Mouse (Mus musculus) kidney, embryonic 16.5 days (tissue): Measurements from ENCODE around the gene Slco4c1. TPM values are rescaled to one million over a fixed set of nuclear protein-coding genes. Genes with fewer than 3 reads are reported as not detected.

ENCODE experiments used
- ATAC-seq: fragments of 200-750 bp; cut with Nextera tagmentation; 2 replicates; pipeline ENCODE4 v1.8.0; 2017; ENCODE audit warnings: moderate TSS enrichment; ENCODE audit not compliant: low FRiP score, low TSS enrichment
- H3K27ac ChIP-seq: fragments of 300-500 bp; sonication (generic); 2 replicates; pipeline ENCODE4 v1.5.1; 2014; ENCODE audit warnings: low read length
- H3K27me3 ChIP-seq: fragments of 300-500 bp; sonication (generic); 2 replicates; pipeline ENCODE4 v1.6.1; 2014; ENCODE audit warnings: low read length, control low read depth, mixed read lengths; ENCODE audit not compliant: insufficient read depth
- H3K36me3 ChIP-seq: fragments of 300-500 bp; sonication (generic); 2 replicates; pipeline ENCODE4 v1.6.1; 2014; ENCODE audit warnings: low read length, control low read depth, mixed read lengths; ENCODE audit not compliant: insufficient read depth
- H3K4me1 ChIP-seq: fragments of 300-500 bp; sonication (generic); 2 replicates; pipeline ENCODE4 v1.6.1; 2014; ENCODE audit warnings: low read length, control low read depth, mixed read lengths; ENCODE audit not compliant: insufficient read depth
- H3K4me2 ChIP-seq: fragments of 300-500 bp; sonication (generic); replicated peaks from 2 replicates; pipeline ENCODE4 v1.6.1; 2014; ENCODE audit warnings: low read depth, low read length
- H3K4me3 ChIP-seq: fragments of 300-500 bp; sonication (generic); 2 replicates; pipeline ENCODE4 v1.5.1; 2014; ENCODE audit warnings: mild to moderate bottlenecking, low read length
- H3K9ac ChIP-seq: fragments of 300-500 bp; sonication (generic); replicated peaks from 2 replicates; pipeline ENCODE4 v1.6.1; 2014; ENCODE audit warnings: low read length
- H3K9me3 ChIP-seq: fragments of 300-500 bp; sonication (generic); 2 replicates; pipeline ENCODE4 v1.6.1; 2016; ENCODE audit warnings: low read length, control low read depth
- WGBS: fragments of 180-500 bp; shearing (Covaris S2); extraction: QIAGEN DNeasy Blood & Tissue Kit; methylation state at CpG from one replicate; pipeline ENCODE4 v1.1.7; 2014; 5-methylcytosine and 5-hydroxymethylcytosine counted together
- polyA plus RNA-seq: library from polyadenylated mRNA; unstranded; fragments of >200 nt; fragmentation: Nextera tagmentation; extraction: Ambion mirVana; gene quantifications from 2 replicates; pipeline ENCODE4 v1.2.1, GENCODE M21; 2015

Gene Slco4c1
- polyA plus RNA-seq: 7.5 and 7.7 TPM in 2 replicates

DNA sequence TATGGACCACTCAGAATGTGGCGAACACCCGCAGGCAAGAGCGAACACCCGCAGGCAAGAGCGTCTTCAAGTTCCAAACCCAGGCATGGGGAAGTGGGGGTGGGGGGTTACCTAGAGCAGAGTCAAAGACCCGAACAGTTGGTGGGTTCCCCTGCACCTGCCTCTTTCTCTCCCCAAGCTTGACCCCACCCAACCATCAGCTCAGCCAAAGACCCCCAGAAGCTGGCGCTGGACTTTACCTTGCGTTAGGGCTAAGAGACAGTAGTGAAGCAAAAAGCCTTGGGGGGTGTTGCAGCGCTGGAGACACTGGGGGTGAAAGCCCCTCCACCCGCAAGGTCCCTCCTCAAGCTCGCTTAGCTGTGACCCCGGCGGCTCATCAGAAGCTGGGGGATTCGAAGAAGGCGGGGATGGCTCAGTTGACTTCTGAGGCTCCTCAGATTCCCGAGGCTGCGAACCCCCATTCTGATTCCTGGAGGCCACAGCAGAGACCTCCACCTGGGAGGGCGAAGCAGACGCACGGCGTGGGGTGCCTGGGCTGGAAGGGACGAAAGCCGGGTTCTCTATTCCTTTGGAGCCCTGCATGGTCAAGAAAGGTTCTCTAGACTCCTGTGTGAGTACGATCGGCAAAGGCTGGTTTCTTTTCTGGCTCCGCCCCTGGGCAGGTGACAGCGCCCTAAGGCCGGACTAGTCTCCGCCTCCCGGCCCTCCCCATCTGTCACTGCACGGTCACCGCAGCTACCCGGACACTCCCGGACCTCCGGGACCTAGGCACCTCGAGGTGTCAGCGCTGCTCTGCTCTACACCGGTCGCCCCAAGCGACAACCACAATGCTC lies at the start of gene Slco4c1:
Slco4c1 (minus strand) TSS at position 644 of the 833 bp plus-strand sequence.
- H3K4me2 ChIP-seq: peak within 1 kb of the TSS; percentile 88

DNA sequence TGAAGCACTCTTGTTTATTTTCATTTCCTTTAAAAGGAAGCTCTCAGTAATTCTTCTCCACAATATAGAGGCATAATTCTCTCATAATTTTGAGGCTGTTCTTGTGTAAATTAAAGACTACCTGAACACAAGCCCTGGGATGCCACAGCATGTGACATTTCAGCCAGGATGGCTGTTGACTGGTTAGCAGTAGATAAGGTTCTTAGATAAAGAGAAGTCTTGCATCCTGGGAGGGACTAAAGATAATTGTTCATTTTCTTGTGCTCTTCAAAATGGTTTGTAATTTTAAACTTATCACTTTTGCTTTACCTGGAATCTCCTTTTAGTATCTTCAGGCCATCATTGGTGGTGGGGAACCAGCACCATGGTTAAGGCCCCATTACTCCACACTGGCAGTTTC lies 45.4 kb upstream of the Slco4c1 start:
- Histone ChIP-seq H3K27ac (no peak overlapping the region), H3K4me1 (no peaks in the 10 kb centered on the region), H3K27me3 (no peaks in the 10 kb centered on the region), H3K4me3 (no peak overlapping the region), H3K36me3 (no peaks in the 10 kb centered on the region), H3K9me3 (no peaks in the 10 kb centered on the region), H3K9ac (no peak overlapping the region), H3K4me2 (no peak overlapping the region)
- ATAC-seq: no peak

More for the DNA sequence above, at the start of gene Slco4c1:
- peak within 1 kb of the TSS; percentile 57 for H3K9ac ChIP-seq
- H3K27ac ChIP-seq: no peak within 1 kb of the TSS
- H3K36me3 ChIP-seq: no peaks in the 10 kb centered on the region
- peak; percentile 95 for ATAC-seq
- no peaks in the 10 kb centered on the region for H3K27me3 ChIP-seq
- H3K4me3 ChIP-seq: peak within 1 kb of the TSS; percentile 59
- H3K4me1 ChIP-seq: peaks cover 6% of the 10 kb centered on the region; the same call in 1 of the 2 replicates
- no peaks in the 10 kb centered on the region for H3K9me3 ChIP-seq
- WGBS: under 1% methylated on average over 40 of the region's 40 CpGs

DNA sequence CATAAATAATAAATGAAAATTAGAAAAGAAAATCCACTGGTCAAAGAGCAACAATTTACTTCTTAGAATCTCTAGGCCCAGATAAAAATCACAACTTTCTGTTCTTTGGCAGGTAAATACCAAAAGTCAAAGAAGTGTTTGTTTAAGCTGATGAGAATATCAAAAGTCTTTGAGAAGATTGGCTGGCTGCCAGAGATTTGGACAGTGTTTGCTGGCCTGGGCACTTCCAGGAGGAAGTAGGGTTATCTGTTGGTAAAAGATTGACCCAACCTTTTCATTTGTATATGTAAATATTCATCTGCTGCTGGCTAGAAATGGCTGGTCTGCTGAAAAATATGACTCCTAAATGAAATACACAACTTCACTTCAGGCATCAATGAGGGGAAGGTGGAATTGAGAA lies 11.8 kb upstream of the Slco4c1 start:
- Histone ChIP-seq H3K4me1 (no peaks in the 10 kb centered on the region), H3K27me3 (no peaks in the 10 kb centered on the region), H3K36me3 (no peaks in the 10 kb centered on the region), H3K4me2 (no peak overlapping the region), H3K4me3 (no peak overlapping the region), H3K9ac (no peak overlapping the region), H3K27ac (no peak overlapping the region), H3K9me3 (peaks cover 2% of the 10 kb centered on the region; the same call in 1 of the 2 replicates)
- ATAC-seq: no peak

DNA sequence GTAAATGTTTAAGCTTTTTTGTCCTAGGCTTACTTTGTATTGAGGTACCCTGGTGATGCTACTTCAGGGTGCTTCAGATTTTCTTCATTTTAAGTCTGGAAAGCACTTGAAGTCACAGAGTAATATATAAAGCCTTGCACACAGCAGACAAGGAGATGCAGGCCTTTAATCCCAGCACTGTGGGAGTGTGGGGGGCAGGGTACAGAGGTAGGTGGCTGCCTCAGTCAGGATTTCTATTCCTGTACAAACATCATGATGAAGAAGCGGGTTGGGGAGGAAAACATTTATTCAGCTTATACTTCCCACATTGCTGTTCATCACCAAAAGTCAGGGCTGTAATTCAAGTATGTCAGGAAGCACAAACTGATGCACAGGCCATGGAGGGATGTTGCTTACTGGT lies 6.6 kb upstream of the Slco4c1 start:
- ATAC-seq: no peak
- WGBS: 86% methylated on average over 1 of the region's 1 CpGs
- no peaks in the 10 kb centered on the region for H3K36me3 ChIP-seq

DNA sequence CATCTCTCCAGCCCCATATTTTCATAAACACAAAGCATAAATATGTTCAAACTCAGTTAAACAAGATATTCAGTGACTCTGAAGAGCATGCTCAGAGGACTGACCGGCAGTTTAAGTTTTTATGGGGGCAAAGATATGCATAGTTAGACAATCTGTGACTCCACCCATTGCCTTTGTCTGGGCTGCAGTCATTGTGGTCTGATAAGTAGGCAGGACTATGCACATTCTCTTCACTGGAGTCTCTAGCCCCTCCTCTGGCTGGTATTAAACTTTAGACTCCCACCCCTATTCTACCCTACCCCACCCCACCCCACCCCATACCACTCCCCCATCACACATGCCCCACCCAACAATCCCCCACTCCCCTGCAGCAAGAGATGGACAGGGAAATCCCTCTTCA lies 4.1 kb upstream of the Slco4c1 start:
- Histone ChIP-seq H3K27ac (no peak overlapping the region), H3K4me3 (no peak overlapping the region), H3K9ac (no peak overlapping the region), H3K36me3 (no peaks in the 10 kb centered on the region), H3K4me2 (no peak overlapping the region), H3K4me1 (peaks cover 6% of the 10 kb centered on the region; the same call in 1 of the 2 replicates), H3K27me3 (no peaks in the 10 kb centered on the region), H3K9me3 (peaks cover 2% of the 10 kb centered on the region; the same call in 1 of the 2 replicates)
- no peak for ATAC-seq
- WGBS: 69% methylated on average over 1 of the region's 1 CpGs

More for the DNA sequence above, 6.6 kb upstream of the Slco4c1 start:
- Histone ChIP-seq H3K4me2 (no peak overlapping the region), H3K9ac (no peak overlapping the region), H3K4me1 (no peaks in the 10 kb centered on the region), H3K4me3 (no peak overlapping the region), H3K27me3 (no peaks in the 10 kb centered on the region), H3K9me3 (peaks cover 2% of the 10 kb centered on the region; the same call in 1 of the 2 replicates), H3K27ac (no peak overlapping the region)

DNA sequence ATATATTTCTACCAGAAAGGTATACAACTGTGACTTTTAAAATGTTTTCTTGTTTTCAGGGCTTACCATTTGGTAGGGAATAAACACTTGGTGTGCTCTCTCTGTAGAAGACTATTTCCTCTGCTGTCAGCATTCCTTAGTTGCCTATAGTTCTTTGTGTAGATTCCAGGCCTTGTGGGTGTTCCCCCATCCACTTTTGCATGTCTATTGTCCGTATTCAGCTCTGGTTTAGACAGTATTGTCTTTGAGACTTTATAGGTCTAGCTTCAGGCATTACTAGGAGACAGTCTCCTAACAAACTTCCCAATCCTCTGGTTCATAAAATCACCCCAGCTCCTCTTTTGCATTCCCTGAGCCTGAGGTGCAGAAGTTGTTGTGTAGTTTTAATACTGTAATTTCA lies 2.7 kb upstream of the Slco4c1 start:
- peaks cover 6% of the 10 kb centered on the region; the same call in 1 of the 2 replicates for H3K4me1 ChIP-seq
- ATAC-seq: no peak
- H3K4me3 ChIP-seq: no peak overlapping the region
- no peaks in the 10 kb centered on the region for H3K27me3 ChIP-seq
- no peak overlapping the region for H3K4me2 ChIP-seq
- no peaks in the 10 kb centered on the region for H3K36me3 ChIP-seq
- no peak overlapping the region for H3K9ac ChIP-seq
- WGBS: 75% methylated on average over 1 of the region's 1 CpGs
- no peaks in the 10 kb centered on the region for H3K9me3 ChIP-seq
- H3K27ac ChIP-seq: no peak overlapping the region

DNA sequence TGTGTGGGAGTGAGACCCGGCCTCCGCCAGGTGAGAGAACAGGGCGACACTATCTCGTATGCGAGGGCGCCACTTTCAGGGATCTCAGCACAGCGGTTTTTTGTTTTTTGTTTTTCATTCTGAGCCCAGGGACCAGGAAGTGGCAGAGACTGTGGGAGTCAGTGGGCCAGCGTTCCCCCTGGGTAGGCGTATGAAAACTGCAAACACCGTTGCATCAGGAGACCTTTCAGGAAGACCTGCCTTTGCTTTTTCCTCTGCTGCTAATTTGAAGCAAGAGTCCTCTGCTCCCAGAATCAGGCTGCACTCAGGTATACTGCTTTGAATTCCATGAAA lies 356 bp upstream of the Slco4c1 start:
- WGBS: 2% methylated on average over 10 of the region's 10 CpGs
- Histone ChIP-seq H3K9me3 (no peaks in the 10 kb centered on the region), H3K27ac (no peak overlapping the region), H3K36me3 (no peaks in the 10 kb centered on the region), H3K4me2 (peak overlapping the region; percentile 88), H3K4me1 (peaks cover 6% of the 10 kb centered on the region; the same call in 1 of the 2 replicates), H3K4me3 (peak overlapping the region; percentile 59), H3K27me3 (no peaks in the 10 kb centered on the region), H3K9ac (peak overlapping the region; percentile 57)
- ATAC-seq: no peak

DNA sequence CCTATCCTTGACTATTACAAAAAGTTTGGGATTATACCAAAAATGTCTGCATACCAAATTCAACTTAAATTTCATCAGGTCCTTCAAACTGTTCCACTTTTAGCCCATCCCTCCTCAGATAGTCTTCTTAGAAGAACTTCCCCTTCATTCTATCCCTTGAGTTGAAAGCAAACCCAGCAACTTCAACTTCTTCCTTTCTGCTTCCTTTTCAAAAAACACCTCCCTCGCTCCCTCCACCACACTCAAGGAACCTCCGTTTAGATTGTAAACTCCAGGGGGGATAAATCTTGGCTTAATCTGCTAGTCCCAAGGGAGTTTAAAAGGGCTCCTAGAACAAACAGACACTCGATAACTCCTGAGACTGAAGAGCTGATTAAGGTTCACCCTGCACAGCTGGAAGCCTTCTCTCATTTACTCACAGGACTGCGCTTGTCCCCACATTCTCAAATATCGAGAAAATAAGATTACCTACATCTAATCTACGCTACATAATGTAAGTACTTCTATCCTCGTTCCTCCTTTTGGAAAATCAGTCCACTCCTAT lies 1.1 kb downstream of the Slco4c1 start:
- Histone ChIP-seq H3K4me3 (peak overlapping the region; percentile 59), H3K4me1 (peaks cover 6% of the 10 kb centered on the region; the same call in 1 of the 2 replicates), H3K9ac (no peak overlapping the region), H3K36me3 (no peaks in the 10 kb centered on the region), H3K9me3 (no peaks in the 10 kb centered on the region), H3K27me3 (no peaks in the 10 kb centered on the region), H3K27ac (no peak overlapping the region), H3K4me2 (peak overlapping the region; percentile 88)
- 2% methylated on average over 7 of the region's 7 CpGs for WGBS
- no peak for ATAC-seq

DNA sequence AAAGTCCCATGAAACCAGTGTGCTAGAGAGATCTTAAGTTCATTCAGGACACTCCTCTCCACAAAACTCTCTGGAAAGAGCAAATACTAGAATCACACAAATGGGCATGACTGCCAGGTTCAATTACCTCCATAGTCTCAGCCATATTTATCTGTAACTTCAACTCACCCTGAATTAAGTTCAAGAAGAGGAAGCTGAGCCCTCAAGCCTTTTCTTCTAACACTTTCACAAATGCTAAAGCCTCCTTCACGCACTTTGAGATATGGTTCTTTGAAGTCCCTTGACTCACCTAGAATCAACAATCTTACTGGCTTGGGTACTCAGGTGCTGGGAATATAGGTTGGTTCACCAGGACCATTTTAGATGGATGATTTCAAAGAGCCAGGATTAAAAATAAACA lies 3.2 kb downstream of the Slco4c1 start:
- no peaks in the 10 kb centered on the region for H3K27me3 ChIP-seq

DNA sequence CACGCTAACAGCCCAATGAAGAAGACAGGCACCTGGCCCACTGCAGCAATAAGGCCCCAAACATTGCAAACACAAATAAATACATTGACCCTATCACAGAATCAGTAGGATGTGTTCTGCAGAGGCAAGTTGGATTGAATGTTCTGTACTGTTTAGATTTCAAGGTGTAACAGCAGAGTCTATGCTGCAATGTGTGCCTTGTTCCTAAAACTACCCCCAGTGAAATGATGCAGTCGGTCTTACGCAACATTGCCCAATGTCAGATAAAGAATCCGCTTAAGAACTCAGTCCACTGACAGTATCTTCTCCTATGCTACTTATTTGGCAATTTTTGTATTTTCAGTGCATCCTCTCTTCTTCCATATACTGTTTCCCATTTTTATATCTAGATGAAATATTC lies 6.0 kb downstream of the Slco4c1 start:
- Histone ChIP-seq H3K4me2 (no peak overlapping the region), H3K27ac (no peak overlapping the region), H3K27me3 (no peaks in the 10 kb centered on the region), H3K9ac (no peak overlapping the region), H3K4me3 (no peak overlapping the region), H3K4me1 (no peaks in the 10 kb centered on the region), H3K9me3 (no peaks in the 10 kb centered on the region), H3K36me3 (no peaks in the 10 kb centered on the region)
- 86% methylated on average over 4 of the region's 4 CpGs for WGBS
- ATAC-seq: no peak

More for the DNA sequence above, 3.2 kb downstream of the Slco4c1 start:
- no peak overlapping the region for H3K27ac ChIP-seq
- H3K9ac ChIP-seq: no peak overlapping the region
- no peaks in the 10 kb centered on the region for H3K36me3 ChIP-seq
- H3K4me1 ChIP-seq: peaks cover 6% of the 10 kb centered on the region; the same call in 1 of the 2 replicates
- 88% methylated on average over 1 of the region's 1 CpGs for WGBS
- no peak for ATAC-seq
- H3K4me2 ChIP-seq: no peak overlapping the region
- no peak overlapping the region; the same call in 1 of the 2 replicates for H3K4me3 ChIP-seq
- no peaks in the 10 kb centered on the region for H3K9me3 ChIP-seq
